In genomic region chr4:136312616-136313015, GRCm38 (mm10) we compare ENCODE assay signal across 8 mouse cellular contexts. TPM values are rescaled to one million over a fixed set of nuclear protein-coding genes. Genes with fewer than 3 reads are reported as not detected.
DNase-seq lines count a peak whose midpoint lies in the region; ATAC-seq and TF ChIP-seq lines count a peak whose summit lies in the region.

No protein-coding gene starts in this region.

- peak overlapping the region; percentile 90 for H3K4me3 ChIP-seq in kidney, postnatal 0 days (replicated peaks; ENCODE audit: low read depth, low read length)
- H3K4me3 ChIP-seq in embryonic facial prominence, embryonic 10.5 days, result peak overlapping the region; percentile 100
- peak overlapping the region; percentile 100 for H3K4me3 ChIP-seq in hindbrain, embryonic 16.5 days (ENCODE audit: low read length)
- H3K4me3 ChIP-seq in midbrain, postnatal 0 days (ENCODE audit: low read depth, low read length), result peak overlapping the region; percentile 100

- peaks cover 9% of the 10 kb centered on the region; the same call in 1 of the 2 replicates for H3K4me1 ChIP-seq in kidney, postnatal 0 days (replicated peaks; ENCODE audit: insufficient read depth, low read length)
- H3K4me1 ChIP-seq in embryonic facial prominence, embryonic 10.5 days, result peaks cover 43% of the 10 kb centered on the region
- peaks cover 24% of the 10 kb centered on the region for H3K4me1 ChIP-seq in hindbrain, embryonic 16.5 days (ENCODE audit: control insufficient read depth, insufficient read depth, low read depth, low read length)
- 0 out of 2 replicates have a peak, but pooled peaks cover 6% of the 10 kb centered on the region for H3K4me1 ChIP-seq in midbrain, postnatal 0 days (ENCODE audit: insufficient read depth, low read length)

- H3K9ac ChIP-seq in kidney, postnatal 0 days (ENCODE audit: low read depth, low read length), result peak overlapping the region; percentile 36; the same call in 1 of the 2 replicates
- no peak overlapping the region for H3K9ac ChIP-seq in hindbrain, embryonic 16.5 days (ENCODE audit: low read depth, low read length)
- no peak overlapping the region for H3K9ac ChIP-seq in midbrain, postnatal 0 days (replicated peaks; ENCODE audit: low read length, poor library complexity, severe bottlenecking)

- peak overlapping the region; percentile 69 for H3K4me2 ChIP-seq in kidney, postnatal 0 days (ENCODE audit: low read length)
- H3K4me2 ChIP-seq in hindbrain, embryonic 16.5 days (ENCODE audit: low read length), result peak overlapping the region; percentile 84
- peak overlapping the region; percentile 77 for H3K4me2 ChIP-seq in midbrain, postnatal 0 days (ENCODE audit: low read depth, low read length, poor library complexity, severe bottlenecking)

- no peak for TF ChIP-seq CTCF in kidney, postnatal 0 days (IDR thresholded peaks at IDR 0.05; ENCODE audit: low read depth)
- no peak for TF ChIP-seq CTCF in midbrain, postnatal 0 days (IDR thresholded peaks at IDR 0.05)

- H3K9me3 ChIP-seq in kidney, postnatal 0 days (replicated peaks; ENCODE audit: low read length), result no peaks in the 10 kb centered on the region
- no peaks in the 10 kb centered on the region for H3K9me3 ChIP-seq in embryonic facial prominence, embryonic 10.5 days
- no peaks in the 10 kb centered on the region for H3K9me3 ChIP-seq in hindbrain, embryonic 16.5 days (ENCODE audit: control insufficient read depth, low read length)
- no peaks in the 10 kb centered on the region for H3K9me3 ChIP-seq in midbrain, postnatal 0 days (ENCODE audit: low read length)

- no peak for ATAC-seq in kidney, postnatal 0 days (replicated peaks; ENCODE audit: low FRiP score, low read depth)
- no peak for ATAC-seq in hindbrain, embryonic 16.5 days
- no peak for ATAC-seq in midbrain, postnatal 0 days (ENCODE audit: low FRiP score)

- no peak overlapping the region for H3K27ac ChIP-seq in kidney, postnatal 0 days
- H3K27ac ChIP-seq in embryonic facial prominence, embryonic 10.5 days (replicated peaks), result no peak overlapping the region
- H3K27ac ChIP-seq in hindbrain, embryonic 16.5 days (ENCODE audit: low read depth, low read length), result no peak overlapping the region
- no peak overlapping the region for H3K27ac ChIP-seq in midbrain, postnatal 0 days (ENCODE audit: low read depth, low read length)

- no peak for DNase-seq in kidney, postnatal 0 days (ENCODE audit: low spot score)
- no peak for DNase-seq in kidney, adult 11 months
- no peak for DNase-seq in embryonic facial prominence, embryonic 10.5 days (ENCODE audit: low spot score)
- DNase-seq in midbrain, postnatal 0 days (ENCODE audit: low spot score), result no peak
- DNase-seq in layer of hippocampus, adult 18-20 months (ENCODE audit: low spot score in 2 of 2), result no peak
- no peak for DNase-seq in cerebellum, adult 9-10 months
- DNase-seq in thymus, postnatal 0 days (ENCODE audit: low spot score), result no peak

- H3K27me3 ChIP-seq in kidney, postnatal 0 days (ENCODE audit: insufficient read depth, low read length), result no peaks in the 10 kb centered on the region
- H3K27me3 ChIP-seq in embryonic facial prominence, embryonic 10.5 days (replicated peaks; ENCODE audit: low read depth, poor library complexity, severe bottlenecking), result no peaks in the 10 kb centered on the region
- no peaks in the 10 kb centered on the region for H3K27me3 ChIP-seq in hindbrain, embryonic 16.5 days (replicated peaks; ENCODE audit: control insufficient read depth, insufficient read depth, low read length)
- H3K27me3 ChIP-seq in midbrain, postnatal 0 days (ENCODE audit: insufficient read depth, low read length), result no peaks in the 10 kb centered on the region

- WGBS in kidney, postnatal 0 days, result 3% methylated on average over 4 of the region's 4 CpGs
- whole genome bisulfite sequencing in embryonic facial prominence, embryonic 10.5 days, result 46% methylated on average over 4 of the region's 4 CpGs
- 19% methylated on average over 4 of the region's 4 CpGs for WGBS in hindbrain, embryonic 16.5 days
- 12% methylated on average over 4 of the region's 4 CpGs for WGBS in midbrain, postnatal 0 days

- 0 out of 2 replicates have a peak, but pooled peaks cover 5% of the 10 kb centered on the region for H3K36me3 ChIP-seq in kidney, postnatal 0 days (ENCODE audit: insufficient read depth, low read length)
- peaks cover 17% of the 10 kb centered on the region for H3K36me3 ChIP-seq in embryonic facial prominence, embryonic 10.5 days (replicated peaks)
- H3K36me3 ChIP-seq in hindbrain, embryonic 16.5 days (ENCODE audit: control insufficient read depth, insufficient read depth, low read length), result no peaks in the 10 kb centered on the region; the same call in 1 of the 2 replicates
- H3K36me3 ChIP-seq in midbrain, postnatal 0 days (ENCODE audit: insufficient read depth, low read length), result no peaks in the 10 kb centered on the region; the same call in 1 of the 2 replicates

RNA-seq across cellular contexts. Expression of gene Hnrnpr, which starts 1.9 kb away (rescaled TPM):
- polyA plus RNA-seq in kidney, postnatal 0 days (2015; fragmentation: Nextera tagmentation; extraction: Ambion mirVana), result 121 and 130 TPM in 2 replicates
- 227 and 246 TPM in 2 replicates for polyA plus RNA-seq in embryonic facial prominence, embryonic 10.5 days (2016; fragmentation: Nextera tagmentation; extraction: Ambion mirVana)
- 166 and 174 TPM in 2 replicates for polyA plus RNA-seq in hindbrain, embryonic 16.5 days (2015; fragmentation: Nextera tagmentation; extraction: Ambion mirVana)
- 98.0 and 113 TPM in 2 replicates for total RNA-seq in midbrain, postnatal 0 days (2014; rRNA removed)
- 157 and 162 TPM in 2 replicates for polyA plus RNA-seq in midbrain, postnatal 0 days (2015; fragmentation: Nextera tagmentation; extraction: Ambion mirVana)
- total RNA-seq in layer of hippocampus, adult 18-20 months (2021), result 10 to 100 TPM; 82.8 to 88.6 TPM
- 113 and 119 TPM in 2 replicates for polyA plus RNA-seq in thymus, postnatal 0 days (2015; fragmentation: Nextera tagmentation; extraction: Ambion mirVana)

RNA-seq across cellular contexts. Expression of gene Zfp46, which starts 28.1 kb away (rescaled TPM):
- 13.8 and 15.2 TPM in 2 replicates for polyA plus RNA-seq in kidney, postnatal 0 days (2015; fragmentation: Nextera tagmentation; extraction: Ambion mirVana)
- polyA plus RNA-seq in embryonic facial prominence, embryonic 10.5 days (2016; fragmentation: Nextera tagmentation; extraction: Ambion mirVana), result 24.2 and 26.2 TPM in 2 replicates
- polyA plus RNA-seq in hindbrain, embryonic 16.5 days (2015; fragmentation: Nextera tagmentation; extraction: Ambion mirVana), result 35.2 and 44.8 TPM in 2 replicates
- total RNA-seq in midbrain, postnatal 0 days (2014; rRNA removed), result 53.8 and 66.9 TPM in 2 replicates
- 27.2 and 27.7 TPM in 2 replicates for polyA plus RNA-seq in midbrain, postnatal 0 days (2015; fragmentation: Nextera tagmentation; extraction: Ambion mirVana)
- total RNA-seq in layer of hippocampus, adult 18-20 months (2021), result 10 to 100 TPM; 34.2 to 34.6 TPM
- 7.5 and 8.2 TPM in 2 replicates for polyA plus RNA-seq in thymus, postnatal 0 days (2015; fragmentation: Nextera tagmentation; extraction: Ambion mirVana)
